Mouse (Mus musculus): ENCODE results near the gene Cyp2d22.

GRCm38 (mm10) chr15:82416797-82417789 is 37.0 kb upstream of the Cyp2d22 start:
- peak; percentile 93 for TF ChIP-seq CTCF (IDR thresholded peaks at IDR 0.05; ENCODE audit: borderline replicate concordance, insufficient read depth, low read length)
- TF ChIP-seq POLR2A (IDR thresholded peaks at IDR 0.05; ENCODE audit: low read depth, low read length) = no peak; the same call in 1 of the 2 replicates
